Mouse (Mus musculus): ENCODE measurements at regions not wholly inside any gene's neighbourhood (a gene's known extent, or its start where the extent isn't known, plus 50 kb on each side); places are given as distances from the start of the nearest gene placed in this dataset.

DNA sequence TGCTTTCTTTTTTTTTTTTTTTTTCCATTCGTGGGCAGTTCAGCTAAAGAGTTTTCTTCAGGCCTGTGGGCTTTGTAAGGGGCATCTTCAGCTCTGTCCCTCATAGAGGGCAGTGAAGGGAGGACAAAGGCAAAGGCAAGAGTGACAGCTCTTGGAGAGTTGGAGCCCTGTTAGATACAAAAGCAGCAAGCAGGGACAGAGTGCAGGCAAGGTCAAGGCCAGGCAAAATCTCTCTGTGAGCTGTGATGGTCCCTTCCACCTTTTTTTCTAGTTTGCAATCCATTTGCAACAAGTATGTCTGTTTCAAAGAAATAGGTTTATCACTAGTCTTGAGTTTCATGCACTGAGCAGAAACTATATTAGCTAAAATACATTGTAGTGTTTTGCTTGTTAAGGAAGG is 86.2 kb upstream of the P2ry1 start:
- H3K27ac ChIP-seq (replicated peaks; ENCODE audit: low read depth, low read length), result no peak overlapping the region
- no peaks in the 10 kb centered on the region for H3K9me3 ChIP-seq (ENCODE audit: control insufficient read depth, low read length)
- DNase-seq, result no peak
- H3K27me3 ChIP-seq (ENCODE audit: control insufficient read depth, insufficient read depth, low read length), result no peaks in the 10 kb centered on the region
- H3K4me3 ChIP-seq (replicated peaks; ENCODE audit: low read depth, low read length), result no peak overlapping the region
- no peaks in the 10 kb centered on the region for H3K36me3 ChIP-seq (ENCODE audit: control insufficient read depth, insufficient read depth, low read length)
- no peak for ATAC-seq (ENCODE audit: low FRiP score, low TSS enrichment)
- no peak overlapping the region for H3K9ac ChIP-seq (replicated peaks; ENCODE audit: low read length)
- WGBS, result 10% methylated on average over 1 of the region's 1 CpGs
- no peaks in the 10 kb centered on the region for H3K4me1 ChIP-seq (ENCODE audit: control insufficient read depth, insufficient read depth, low read length)
- no peak overlapping the region for H3K4me2 ChIP-seq (ENCODE audit: low read length)

- 76% methylated on average over 3 of the region's 3 CpGs for WGBS
- DNase-seq (no peak), ATAC-seq (ENCODE audit: low FRiP score, low TSS enrichment) (no peak)
Measured at GRCm38 (mm10) chr3:60917271-60917670, 85.3 kb upstream of the P2ry1 start.

DNA sequence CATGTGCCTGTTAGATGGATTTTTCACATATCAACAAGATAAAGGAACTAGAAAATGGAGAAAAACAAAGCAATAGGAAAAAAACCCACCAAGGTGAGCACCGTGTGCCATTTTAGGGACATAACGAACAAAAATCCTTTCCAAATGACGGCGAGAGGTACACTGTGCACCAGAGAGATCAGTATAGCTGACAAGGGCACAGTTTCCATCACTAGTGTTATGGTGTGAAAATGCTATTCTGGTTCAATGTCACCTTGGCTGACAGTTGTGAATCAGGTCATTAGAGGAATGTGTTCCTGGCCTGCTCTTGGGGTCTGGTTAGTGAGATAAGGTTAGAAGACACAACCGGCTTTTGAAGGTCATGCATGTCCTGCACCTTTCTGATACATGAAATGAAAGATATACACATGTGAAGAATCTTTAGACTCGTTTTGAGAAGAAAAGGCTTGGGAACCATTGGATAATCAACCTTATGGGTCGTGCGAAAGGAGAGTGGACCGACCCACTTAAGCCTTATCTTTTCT is 76.5 kb upstream of the P2ry1 start:
- Histone ChIP-seq H3K9me3 (ENCODE audit: control insufficient read depth, low read length) (no peaks in the 10 kb centered on the region), H3K9ac (replicated peaks; ENCODE audit: low read length) (no peak overlapping the region), H3K4me3 (replicated peaks; ENCODE audit: low read depth, low read length) (no peak overlapping the region), H3K36me3 (ENCODE audit: control insufficient read depth, insufficient read depth, low read length) (no peaks in the 10 kb centered on the region), H3K4me2 (ENCODE audit: low read length) (no peak overlapping the region), H3K27me3 (ENCODE audit: control insufficient read depth, insufficient read depth, low read length) (no peaks in the 10 kb centered on the region), H3K27ac (replicated peaks; ENCODE audit: low read depth, low read length) (no peak overlapping the region), H3K4me1 (ENCODE audit: control insufficient read depth, insufficient read depth, low read length) (no peaks in the 10 kb centered on the region)
- no peak for ATAC-seq (ENCODE audit: low FRiP score, low TSS enrichment)
- no peak for DNase-seq
- WGBS, result 92% methylated on average over 9 of the region's 9 CpGs

More at GRCm38 (mm10) chr3:60917271-60917670, 85.3 kb upstream of the P2ry1 start:
- Histone ChIP-seq H3K27ac (replicated peaks; ENCODE audit: low read depth, low read length) (no peak overlapping the region), H3K27me3 (ENCODE audit: control insufficient read depth, insufficient read depth, low read length) (no peaks in the 10 kb centered on the region), H3K9ac (replicated peaks; ENCODE audit: low read length) (no peak overlapping the region), H3K4me1 (ENCODE audit: control insufficient read depth, insufficient read depth, low read length) (no peaks in the 10 kb centered on the region), H3K9me3 (ENCODE audit: control insufficient read depth, low read length) (no peaks in the 10 kb centered on the region), H3K36me3 (ENCODE audit: control insufficient read depth, insufficient read depth, low read length) (no peaks in the 10 kb centered on the region), H3K4me2 (ENCODE audit: low read length) (no peak overlapping the region), H3K4me3 (replicated peaks; ENCODE audit: low read depth, low read length) (no peak overlapping the region)

DNA sequence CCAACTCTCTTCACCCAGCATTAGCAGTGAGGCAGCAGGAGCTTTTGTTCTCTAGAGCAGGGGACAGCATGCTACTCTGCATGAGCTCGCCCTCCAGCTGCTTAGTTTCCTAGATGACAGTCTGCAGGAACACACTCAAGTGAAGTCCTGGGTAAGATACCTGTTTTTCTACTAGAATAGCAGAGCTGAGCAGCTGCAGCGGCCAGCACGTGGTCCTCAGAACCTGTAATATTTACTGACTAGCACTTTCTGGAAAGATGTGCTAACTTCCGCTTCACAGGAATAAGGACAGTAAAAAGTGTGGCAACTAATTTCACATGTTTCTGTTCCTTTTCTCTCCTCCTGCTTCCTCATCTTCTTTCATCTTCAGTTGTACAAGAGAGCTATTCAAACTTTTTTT is 73.7 kb upstream of the P2ry1 start:
- Histone ChIP-seq H3K27me3 (ENCODE audit: control insufficient read depth, insufficient read depth, low read length) (no peaks in the 10 kb centered on the region), H3K36me3 (ENCODE audit: control insufficient read depth, insufficient read depth, low read length) (no peaks in the 10 kb centered on the region), H3K4me1 (ENCODE audit: control insufficient read depth, insufficient read depth, low read length) (no peaks in the 10 kb centered on the region), H3K27ac (replicated peaks; ENCODE audit: low read depth, low read length) (no peak overlapping the region), H3K9me3 (ENCODE audit: control insufficient read depth, low read length) (no peaks in the 10 kb centered on the region), H3K9ac (replicated peaks; ENCODE audit: low read length) (no peak overlapping the region), H3K4me3 (replicated peaks; ENCODE audit: low read depth, low read length) (no peak overlapping the region), H3K4me2 (ENCODE audit: low read length) (no peak overlapping the region)
- ATAC-seq (ENCODE audit: low FRiP score, low TSS enrichment) (no peak), DNase-seq (no peak)
- WGBS, result 42% methylated on average over 4 of the region's 4 CpGs

DNA sequence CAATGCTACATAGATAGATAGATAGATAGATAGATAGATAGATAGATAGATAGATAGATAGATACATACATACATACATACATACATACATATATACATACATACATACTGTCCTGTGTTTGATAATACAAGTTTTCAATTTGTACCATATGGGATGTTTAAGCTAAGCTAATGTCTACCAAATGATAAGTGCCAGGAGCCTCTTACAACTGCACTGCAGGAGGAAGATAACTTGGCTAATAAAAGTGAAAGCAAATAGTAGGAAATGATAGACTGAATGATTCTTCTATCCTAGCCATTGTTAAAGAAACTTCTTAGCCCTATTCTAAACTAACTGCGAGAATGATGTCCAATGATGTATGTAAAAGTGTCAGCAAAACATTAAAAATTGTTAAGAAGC is 68.1 kb upstream of the P2ry1 start:
- Histone ChIP-seq H3K4me3 (replicated peaks; ENCODE audit: low read depth, low read length) (no peak overlapping the region), H3K36me3 (ENCODE audit: control insufficient read depth, insufficient read depth, low read length) (no peaks in the 10 kb centered on the region), H3K9ac (replicated peaks; ENCODE audit: low read length) (no peak overlapping the region), H3K27me3 (ENCODE audit: control insufficient read depth, insufficient read depth, low read length) (no peaks in the 10 kb centered on the region), H3K27ac (replicated peaks; ENCODE audit: low read depth, low read length) (no peak overlapping the region), H3K4me1 (ENCODE audit: control insufficient read depth, insufficient read depth, low read length) (no peaks in the 10 kb centered on the region), H3K9me3 (ENCODE audit: control insufficient read depth, low read length) (no peaks in the 10 kb centered on the region), H3K4me2 (ENCODE audit: low read length) (no peak overlapping the region)
- 96% methylated on average over 1 of the region's 1 CpGs for WGBS
- ATAC-seq (ENCODE audit: low FRiP score, low TSS enrichment) (no peak), DNase-seq (no peak)

- Histone ChIP-seq H3K36me3 (ENCODE audit: control insufficient read depth, insufficient read depth, low read length) (no peaks in the 10 kb centered on the region), H3K4me3 (replicated peaks; ENCODE audit: low read depth, low read length) (no peak overlapping the region), H3K27me3 (ENCODE audit: control insufficient read depth, insufficient read depth, low read length) (no peaks in the 10 kb centered on the region), H3K9ac (replicated peaks; ENCODE audit: low read length) (no peak overlapping the region), H3K4me1 (ENCODE audit: control insufficient read depth, insufficient read depth, low read length) (no peaks in the 10 kb centered on the region), H3K9me3 (ENCODE audit: control insufficient read depth, low read length) (no peaks in the 10 kb centered on the region), H3K4me2 (ENCODE audit: low read length) (no peak overlapping the region), H3K27ac (replicated peaks; ENCODE audit: low read depth, low read length) (no peak overlapping the region)
- WGBS, result 89% methylated on average over 2 of the region's 2 CpGs
- ATAC-seq (ENCODE audit: low FRiP score, low TSS enrichment), result no peak
- DNase-seq, result no peak
Measured at GRCm38 (mm10) chr3:60941451-60941850, 61.1 kb upstream of the P2ry1 start.

DNA sequence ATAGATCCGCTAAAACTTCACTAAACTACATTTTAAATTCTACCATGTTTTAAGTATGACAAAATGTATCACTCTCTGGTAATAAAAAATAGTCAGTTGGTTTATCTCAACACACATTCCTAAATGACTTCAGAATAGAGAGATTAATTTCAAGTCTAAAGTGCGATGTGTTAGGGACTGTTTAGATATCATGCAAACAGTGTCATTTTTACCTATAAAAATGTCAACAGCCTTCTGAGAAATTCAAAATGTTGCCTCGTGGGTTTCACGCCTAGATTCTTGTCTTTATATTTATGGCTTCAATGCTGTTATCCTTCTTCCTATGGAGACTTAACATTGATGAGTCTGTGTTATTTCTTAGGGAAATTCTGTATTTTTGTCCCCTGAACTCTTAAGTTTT is 53.7 kb upstream of the P2ry1 start:
- no peaks in the 10 kb centered on the region for H3K9me3 ChIP-seq (ENCODE audit: control insufficient read depth, low read length)
- H3K27me3 ChIP-seq (ENCODE audit: control insufficient read depth, insufficient read depth, low read length), result no peaks in the 10 kb centered on the region
- DNase-seq (no peak), ATAC-seq (ENCODE audit: low FRiP score, low TSS enrichment) (no peak)
- H3K9ac ChIP-seq (replicated peaks; ENCODE audit: low read length), result no peak overlapping the region
- 87% methylated on average over 4 of the region's 4 CpGs for WGBS
- no peak overlapping the region for H3K4me2 ChIP-seq (ENCODE audit: low read length)
- no peak overlapping the region for H3K27ac ChIP-seq (replicated peaks; ENCODE audit: low read depth, low read length)
- H3K36me3 ChIP-seq (ENCODE audit: control insufficient read depth, insufficient read depth, low read length), result no peaks in the 10 kb centered on the region
- H3K4me1 ChIP-seq (ENCODE audit: control insufficient read depth, insufficient read depth, low read length), result no peaks in the 10 kb centered on the region
- H3K4me3 ChIP-seq (replicated peaks; ENCODE audit: low read depth, low read length), result no peak overlapping the region

Data from midbrain, embryonic 14.5 days (tissue).